Mouse (Mus musculus) kidney, postnatal 4 days (tissue): ENCODE results near the gene Vps53.

Experiments used
- DNase-seq, 2 experiments: peaks; one replicate each; pipeline ENCODE4 v3.0.0; 2021; ENCODE audit warnings: mixed read lengths in 2 of 2

The Vps53 gene

GRCm38 (mm10) chr11:76167079-76167765, 12.2 kb downstream of the Vps53 start:
- peak; percentile 75 to 80 for DNase-seq

- DNase-seq = no peak
These were observed 12.8 kb downstream of the Vps53 start for GRCm38 (mm10) chr11:76166657-76167056.

GRCm38 (mm10) chr11:76160251-76160650, 19.2 kb downstream of the Vps53 start:
- no peak for DNase-seq

GRCm38 (mm10) chr11:76158375-76158774, 21.1 kb downstream of the Vps53 start:
- DNase-seq = no peak

DNA sequence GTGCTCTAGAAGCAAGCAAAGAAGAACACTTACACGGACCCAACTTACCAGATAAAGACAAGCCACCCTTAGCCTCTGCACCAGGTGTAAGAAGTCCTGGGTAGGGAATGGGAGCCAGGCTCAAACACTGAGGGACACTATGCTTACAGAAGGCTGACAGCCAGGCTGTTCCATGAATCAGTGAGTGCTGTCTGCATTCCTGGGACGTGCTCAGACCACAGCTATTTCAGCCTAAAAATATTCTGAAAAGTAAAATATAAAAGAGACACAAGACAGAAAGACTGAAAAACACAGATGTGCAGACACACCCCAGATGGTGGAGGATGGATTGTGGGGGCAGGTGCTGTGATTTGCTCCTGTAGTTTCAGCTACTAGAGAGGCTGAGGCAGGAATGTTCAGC, 24.6 kb downstream of the Vps53 start:
- DNase-seq = no peak

DNA sequence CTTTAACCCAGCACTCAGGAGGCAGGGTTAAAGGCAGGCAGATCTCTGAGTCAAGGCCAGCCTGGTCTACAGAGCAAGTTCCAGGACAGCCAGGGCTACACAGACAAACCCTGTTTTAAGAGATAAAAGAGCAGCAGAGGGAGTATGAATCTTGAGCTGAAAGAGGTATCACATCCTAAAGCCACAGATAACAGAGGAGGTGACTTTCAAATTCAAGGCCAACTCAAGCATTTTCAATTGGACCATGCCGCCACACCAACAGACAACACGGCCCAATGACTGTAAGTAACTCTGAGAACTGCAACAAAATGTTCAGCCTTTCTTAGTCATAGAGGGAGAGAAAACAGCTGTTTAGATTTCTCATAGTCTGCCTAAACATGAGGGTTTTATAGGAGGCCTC, 25.2 kb downstream of the Vps53 start:
- no peak for DNase-seq

DNA sequence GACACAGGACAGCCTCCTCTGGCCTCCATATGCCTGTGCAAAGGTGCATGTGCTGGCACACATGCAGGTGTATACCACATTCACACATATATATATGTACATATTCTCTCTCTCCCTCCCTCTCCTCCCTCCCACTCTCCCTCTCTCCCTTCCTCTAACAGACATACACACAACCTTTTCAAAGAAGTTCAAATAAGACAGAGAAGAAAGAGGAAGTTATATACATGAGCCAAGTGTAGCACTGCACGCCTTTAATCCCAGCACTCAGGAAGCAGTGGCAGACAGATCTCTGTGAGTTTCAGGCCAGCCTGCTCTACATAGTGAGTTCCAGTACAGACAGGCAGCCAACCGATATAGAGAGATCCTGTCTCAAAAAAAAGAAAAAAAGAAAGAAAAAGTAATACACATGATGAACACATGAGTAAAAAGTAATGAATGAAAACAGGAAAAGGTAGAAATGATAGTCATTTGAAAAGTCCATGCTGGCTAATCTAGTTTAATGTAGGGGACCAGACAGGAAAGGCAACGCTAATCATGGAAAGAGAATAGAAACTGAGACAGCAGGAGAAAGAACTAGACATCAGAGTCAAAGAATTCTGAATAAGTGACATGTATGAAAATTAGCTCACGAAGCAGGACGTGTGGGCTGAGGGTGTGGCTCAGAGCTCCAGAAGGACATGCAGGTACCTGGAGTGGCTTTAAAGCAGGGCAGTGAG, 26.1 kb downstream of the Vps53 start:
- DNase-seq = no peak

DNA sequence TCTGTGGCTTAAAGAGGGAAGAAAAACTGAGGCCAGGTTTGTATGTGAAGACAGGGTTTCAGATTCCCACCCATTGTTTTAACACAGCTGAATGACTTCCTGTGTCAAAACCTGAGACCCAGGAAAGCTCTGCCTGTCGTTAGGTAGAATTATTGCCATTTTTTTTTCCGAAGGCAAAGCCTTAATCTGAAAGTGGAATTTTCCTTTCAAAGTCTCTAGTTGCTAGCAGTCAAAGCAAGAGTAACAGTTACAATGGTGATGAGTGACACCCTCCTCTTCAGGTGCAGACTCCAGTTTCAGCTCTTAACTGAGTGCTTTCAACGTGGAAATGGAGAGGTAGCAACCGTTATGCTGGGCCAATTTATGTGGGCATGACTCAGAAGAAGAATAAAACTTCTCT, 28.5 kb downstream of the Vps53 start:
- DNase-seq = no peak

DNA sequence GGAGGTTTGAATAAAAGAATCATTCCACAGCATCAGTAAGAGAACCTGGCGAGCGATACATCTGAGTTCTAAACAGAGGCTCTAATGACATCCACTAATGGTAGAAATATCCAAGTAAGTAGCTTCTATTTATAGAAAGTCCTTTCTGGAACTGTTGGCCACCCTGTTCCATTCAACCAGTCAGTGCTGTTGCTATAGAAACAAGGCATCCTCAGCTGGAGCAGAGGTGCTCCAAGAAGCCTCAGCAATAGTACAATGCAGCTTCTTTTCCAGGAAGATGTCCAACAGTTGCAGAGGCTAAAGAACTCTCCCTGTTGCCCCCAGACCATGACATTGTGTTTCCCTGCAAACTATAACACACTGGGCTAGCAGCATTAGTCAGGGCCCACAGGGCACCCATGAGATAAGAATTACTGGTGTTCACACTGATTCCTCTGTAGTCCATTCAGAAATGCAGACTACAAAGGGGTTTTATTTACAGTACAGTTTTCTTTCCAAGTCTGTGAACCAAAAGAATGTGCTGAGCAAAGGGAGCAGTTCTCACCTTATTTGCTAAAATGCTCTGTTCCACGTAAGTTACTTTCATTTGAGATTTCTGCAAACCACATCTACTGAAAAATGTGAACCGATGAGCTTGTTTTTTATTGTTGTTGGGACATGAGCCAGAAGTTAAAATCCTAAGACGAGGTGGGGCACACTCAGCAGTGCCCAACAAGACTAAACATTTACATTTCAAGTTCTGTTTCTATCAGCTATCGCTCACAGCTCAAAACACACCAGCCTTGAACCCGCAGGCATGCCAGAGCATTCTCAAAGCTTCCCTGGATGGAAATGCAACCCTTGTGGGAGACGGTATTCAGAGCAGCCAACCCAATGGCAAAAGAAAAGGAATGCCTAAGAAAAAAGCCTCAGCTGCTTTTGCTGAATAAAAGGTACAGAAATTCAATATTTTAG, 31.1 kb downstream of the Vps53 start:
- DNase-seq = no peak

DNA sequence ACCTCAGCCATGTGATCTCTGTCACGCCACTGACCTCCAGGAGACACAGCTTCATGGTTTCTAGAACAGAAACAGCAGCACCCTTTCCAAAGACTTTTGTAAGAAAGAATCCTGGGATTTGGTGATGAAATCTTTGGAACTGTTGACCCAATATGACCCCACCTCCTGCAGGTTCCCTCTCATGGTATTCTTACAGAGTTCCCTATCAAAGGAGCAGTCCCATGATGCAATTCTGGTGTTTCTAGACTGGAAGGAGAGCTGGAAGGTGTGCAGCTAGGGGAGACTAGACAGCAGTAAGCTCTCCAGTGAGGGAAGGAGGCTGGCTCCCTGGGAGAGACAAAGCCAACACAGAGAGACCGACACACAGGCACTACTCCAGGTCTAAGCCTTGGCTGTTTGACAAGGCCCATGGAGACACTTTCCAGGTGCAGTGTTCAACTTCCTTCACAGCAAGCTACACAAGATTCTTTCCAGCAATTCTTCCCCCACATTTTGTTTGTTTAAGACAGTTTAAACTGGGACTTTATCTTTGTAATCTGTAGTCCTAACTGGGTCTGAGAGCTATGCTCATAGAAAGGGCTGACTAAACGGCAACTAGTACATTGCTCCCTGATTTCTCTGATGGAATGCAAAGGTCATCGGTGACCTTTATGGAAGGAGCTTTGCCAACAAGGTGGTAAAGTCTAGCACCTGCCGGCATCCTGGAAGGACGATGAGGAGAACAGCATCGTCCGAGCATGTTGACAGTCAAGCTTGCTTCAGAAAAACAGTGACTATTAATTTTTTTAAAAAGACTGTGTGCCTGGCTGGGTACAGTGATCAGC, 33.0 kb downstream of the Vps53 start:
- DNase-seq = no peak

- DNase-seq = no peak
These were observed 34.3 kb downstream of the Vps53 start for GRCm38 (mm10) chr11:76145169-76145568.

DNA sequence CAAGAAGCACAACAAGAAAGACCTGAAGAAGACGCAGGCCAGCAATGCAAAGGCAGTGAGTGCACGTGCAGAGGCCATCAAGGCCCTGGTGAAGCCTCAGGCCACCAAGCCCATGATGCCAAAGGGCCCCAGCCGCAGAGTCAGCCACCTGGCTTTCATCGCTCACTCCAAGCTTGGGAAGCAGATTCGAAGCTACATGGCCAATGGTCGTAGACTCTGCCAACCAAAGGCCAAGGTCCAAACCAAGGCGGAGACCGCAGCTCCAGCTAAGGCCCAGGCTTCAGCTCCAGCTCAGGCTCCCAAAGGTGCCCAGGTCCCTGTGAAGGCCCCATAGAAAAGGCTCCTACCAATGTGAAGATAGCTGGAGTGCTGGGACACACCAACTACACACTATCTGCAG, 35.1 kb downstream of the Vps53 start:
- DNase-seq = no peak

DNA sequence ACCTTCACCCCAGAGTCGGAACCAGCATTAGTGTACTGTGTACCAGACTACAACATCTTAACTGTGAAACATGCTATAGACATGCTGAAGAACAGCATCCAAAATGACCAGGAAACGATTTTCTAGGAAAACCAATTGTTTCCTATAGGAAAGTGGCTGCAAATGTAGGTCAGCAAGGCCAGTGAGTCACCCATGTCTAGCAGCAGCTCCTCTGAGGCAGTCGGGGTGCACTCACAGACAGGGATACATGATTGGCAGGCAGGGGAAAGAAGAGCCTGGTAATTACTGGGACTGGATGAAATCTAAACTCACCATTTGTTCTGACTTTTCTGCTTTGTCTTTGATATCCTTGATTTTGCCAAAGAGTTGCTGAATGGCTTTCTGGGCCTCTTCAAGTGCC, 41.5 kb downstream of the Vps53 start:
- DNase-seq = no peak

DNA sequence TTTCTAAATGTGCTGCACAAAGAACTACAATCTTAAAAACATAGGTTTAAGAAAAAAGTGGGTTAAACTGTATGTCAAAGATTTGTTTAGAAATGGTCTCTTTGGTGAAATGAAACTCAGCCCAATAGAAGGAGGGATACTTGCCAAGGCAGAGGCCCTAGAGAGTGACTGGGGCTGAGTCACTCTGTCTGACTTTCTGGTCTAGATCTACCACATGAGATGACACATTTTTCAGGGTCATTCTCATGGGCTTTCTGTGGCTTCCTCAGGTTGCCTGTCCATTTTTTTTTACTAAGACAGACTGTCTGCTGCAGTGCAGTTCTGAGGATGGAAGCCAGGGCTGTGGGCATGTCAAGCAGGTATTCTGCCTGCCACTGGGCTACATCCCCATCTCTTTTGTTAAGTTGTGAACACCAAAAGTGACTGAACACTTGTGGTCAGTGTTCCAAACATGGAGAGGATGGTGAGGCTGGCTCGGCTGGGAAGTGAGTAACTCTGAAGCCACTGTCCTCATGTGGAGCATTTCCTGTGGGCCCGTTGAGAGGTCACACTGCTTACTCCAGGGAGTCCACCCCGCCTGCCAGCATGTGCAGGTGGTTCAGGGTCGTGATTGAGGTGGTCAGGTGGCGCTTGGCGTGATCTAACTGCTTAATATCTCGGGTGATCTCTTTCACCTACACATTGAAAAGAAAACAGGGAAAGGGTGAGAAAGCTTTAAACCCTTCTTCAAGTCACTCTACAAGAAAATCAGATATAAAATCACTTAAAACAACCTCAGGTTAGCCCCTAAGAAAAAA, 43.6 kb downstream of the Vps53 start:
- no peak for DNase-seq

DNA sequence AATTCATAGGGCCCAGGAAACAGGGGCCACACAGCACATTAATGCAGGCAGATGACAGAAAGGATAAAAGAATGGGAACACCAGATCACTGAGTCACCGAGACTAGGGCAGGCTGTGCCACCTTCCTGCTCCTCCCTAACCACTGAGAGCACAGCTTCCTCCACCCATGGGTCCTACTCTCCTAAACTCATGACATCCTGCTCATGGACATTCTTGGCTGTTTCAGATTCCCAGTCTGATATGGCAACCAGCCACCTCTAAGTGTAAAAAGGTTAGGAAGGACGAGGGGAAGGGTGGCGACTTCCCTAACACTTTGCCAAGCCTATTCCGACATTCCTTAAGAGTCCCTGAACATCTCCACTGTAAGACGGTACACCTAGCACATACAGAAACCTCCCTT, 48.6 kb downstream of the Vps53 start:
- no peak for DNase-seq

- peak in 1 of 2 experiments; percentile 16 for DNase-seq
These were observed 54.1 kb downstream of the Vps53 start for GRCm38 (mm10) chr11:76125386-76125785.

DNA sequence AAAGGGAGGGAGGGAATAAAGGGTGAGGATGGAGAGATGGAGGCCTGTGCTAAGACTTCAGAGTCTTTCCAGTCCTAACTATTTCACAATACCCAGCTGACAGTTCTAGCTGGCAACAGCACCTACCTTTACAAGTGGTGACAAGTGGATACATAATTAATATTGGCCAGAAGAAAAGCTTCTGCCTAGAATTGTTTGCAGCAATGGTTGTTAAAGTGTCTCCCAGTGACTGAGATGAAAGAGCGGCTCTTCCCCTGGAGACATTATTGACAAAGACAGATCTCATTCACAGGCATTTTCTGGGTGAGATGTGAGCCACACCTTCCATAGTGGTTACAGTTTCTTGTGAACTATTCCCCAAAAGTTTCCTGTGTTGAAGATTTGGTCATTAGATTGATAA, 55.9 kb downstream of the Vps53 start:
- no peak for DNase-seq

DNA sequence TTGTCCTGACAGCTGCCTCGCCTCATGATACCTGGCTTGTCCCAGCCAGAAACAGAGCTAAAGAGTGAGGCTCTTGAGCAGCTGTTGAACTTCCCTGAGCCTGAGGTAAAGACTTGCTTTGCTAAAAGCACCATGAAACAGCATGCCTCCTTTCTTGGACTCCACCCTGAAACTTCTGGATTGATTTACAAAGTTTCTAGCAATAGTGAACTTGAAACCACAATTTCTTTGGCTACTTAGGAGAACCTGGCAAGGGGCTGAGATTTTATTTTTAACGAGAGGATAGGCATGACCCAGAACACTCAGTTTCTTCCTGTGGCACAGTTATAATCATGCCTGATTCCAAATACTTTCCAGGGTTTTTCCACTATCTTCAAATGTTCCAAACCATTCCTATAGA, 56.9 kb downstream of the Vps53 start:
- no peak for DNase-seq

- no peak for DNase-seq
These were observed 58.4 kb downstream of the Vps53 start for GRCm38 (mm10) chr11:76121086-76121485.

- peak; percentile 52 to 66 for DNase-seq
These were observed 59.0 kb downstream of the Vps53 start for GRCm38 (mm10) chr11:76120407-76120901.

GRCm38 (mm10) chr11:76110416-76110815, 69.0 kb downstream of the Vps53 start:
- no peak for DNase-seq
